Mouse (Mus musculus): ENCODE measurements around the gene Adam12. TPM values are rescaled to one million over a fixed set of nuclear protein-coding genes. Genes with fewer than 3 reads are reported as not detected.

Gene Adam12
- polyA plus RNA-seq, 1 experiment from 2014 or later = 0.57 TPM

GRCm38 (mm10) chr7:134173442-134174090 is 58.4 kb downstream of the Adam12 start:
- Histone ChIP-seq H3K36me3 (ENCODE audit: control insufficient read depth, insufficient read depth, low read length) (no peaks in the 10 kb centered on the region), H3K27ac (replicated peaks) (no peak overlapping the region), H3K4me3 (ENCODE audit: low read depth, low read length) (no peak overlapping the region), H3K4me2 (replicated peaks; ENCODE audit: low read depth) (no peak overlapping the region), H3K9me3 (ENCODE audit: control insufficient read depth, low read length) (no peaks in the 10 kb centered on the region), H3K27me3 (ENCODE audit: control insufficient read depth, insufficient read depth, low read length) (no peaks in the 10 kb centered on the region), H3K9ac (ENCODE audit: low read length) (no peak overlapping the region), H3K4me1 (replicated peaks; ENCODE audit: control insufficient read depth, insufficient read depth) (no peaks in the 10 kb centered on the region)
- no peak for TF ChIP-seq EP300 (optimal IDR thresholded peaks at IDR 0.05)
- no peak for TF ChIP-seq CTCF (IDR thresholded peaks at IDR 0.05; ENCODE audit: low read depth)
- DNase-seq (ENCODE audit: low spot score) (no peak), ATAC-seq (ENCODE audit: low FRiP score, low TSS enrichment) (no peak)
- 68% methylated on average over 14 of the region's 14 CpGs for WGBS

GRCm38 (mm10) chr7:134170180-134170910 is 61.6 kb downstream of the Adam12 start:
- no peak for ATAC-seq (ENCODE audit: low FRiP score, low TSS enrichment)
- TF ChIP-seq EP300 (optimal IDR thresholded peaks at IDR 0.05) = no peak
- Histone ChIP-seq H3K27ac (replicated peaks) (no peak overlapping the region), H3K9me3 (ENCODE audit: control insufficient read depth, low read length) (no peaks in the 10 kb centered on the region), H3K4me3 (ENCODE audit: low read depth, low read length) (no peak overlapping the region), H3K4me2 (replicated peaks; ENCODE audit: low read depth) (no peak overlapping the region), H3K36me3 (ENCODE audit: control insufficient read depth, insufficient read depth, low read length) (no peaks in the 10 kb centered on the region), H3K9ac (ENCODE audit: low read length) (no peak overlapping the region), H3K4me1 (replicated peaks; ENCODE audit: control insufficient read depth, insufficient read depth) (no peaks in the 10 kb centered on the region), H3K27me3 (ENCODE audit: control insufficient read depth, insufficient read depth, low read length) (no peaks in the 10 kb centered on the region)
- no peak for DNase-seq (ENCODE audit: low spot score)
- whole genome bisulfite sequencing = 82% methylated on average over 9 of the region's 9 CpGs

- Histone ChIP-seq H3K9ac (ENCODE audit: low read length) (no peak overlapping the region), H3K4me1 (replicated peaks; ENCODE audit: control insufficient read depth, insufficient read depth) (no peaks in the 10 kb centered on the region), H3K27ac (replicated peaks) (no peak overlapping the region), H3K9me3 (ENCODE audit: control insufficient read depth, low read length) (no peaks in the 10 kb centered on the region), H3K36me3 (ENCODE audit: control insufficient read depth, insufficient read depth, low read length) (no peaks in the 10 kb centered on the region), H3K4me2 (replicated peaks; ENCODE audit: low read depth) (no peak overlapping the region), H3K27me3 (ENCODE audit: control insufficient read depth, insufficient read depth, low read length) (no peaks in the 10 kb centered on the region), H3K4me3 (ENCODE audit: low read depth, low read length) (no peak overlapping the region)
- TF ChIP-seq CTCF (IDR thresholded peaks at IDR 0.05; ENCODE audit: low read depth) (no peak), EP300 (optimal IDR thresholded peaks at IDR 0.05) (no peak)
- no peak for DNase-seq (ENCODE audit: low spot score)
- WGBS = 72% methylated on average over 2 of the region's 2 CpGs
- no peak for ATAC-seq (ENCODE audit: low FRiP score, low TSS enrichment)
These were observed 62.2 kb downstream of the Adam12 start for GRCm38 (mm10) chr7:134169780-134170179.

- DNase-seq (ENCODE audit: low spot score) (no peak), ATAC-seq (ENCODE audit: low FRiP score, low TSS enrichment) (no peak)
- 7% methylated on average over 3 of the region's 3 CpGs for WGBS
- no peaks in the 10 kb centered on the region for H3K9me3 ChIP-seq (ENCODE audit: control insufficient read depth, low read length)
- H3K4me1 ChIP-seq (replicated peaks; ENCODE audit: control insufficient read depth, insufficient read depth) = no peaks in the 10 kb centered on the region
- no peak for TF ChIP-seq CTCF (IDR thresholded peaks at IDR 0.05; ENCODE audit: low read depth)
- no peak for TF ChIP-seq EP300 (optimal IDR thresholded peaks at IDR 0.05)
- no peak overlapping the region for H3K4me2 ChIP-seq (replicated peaks; ENCODE audit: low read depth)
- no peak overlapping the region for H3K4me3 ChIP-seq (ENCODE audit: low read depth, low read length)
- H3K9ac ChIP-seq (ENCODE audit: low read length) = no peak overlapping the region
- no peaks in the 10 kb centered on the region for H3K36me3 ChIP-seq (ENCODE audit: control insufficient read depth, insufficient read depth, low read length)
- H3K27me3 ChIP-seq (ENCODE audit: control insufficient read depth, insufficient read depth, low read length) = no peaks in the 10 kb centered on the region
- no peak overlapping the region for H3K27ac ChIP-seq (replicated peaks)
These were observed 64.4 kb downstream of the Adam12 start for GRCm38 (mm10) chr7:134167586-134167985.

GRCm38 (mm10) chr7:134163751-134164150 is 68.2 kb downstream of the Adam12 start:
- no peak for TF ChIP-seq CTCF (IDR thresholded peaks at IDR 0.05; ENCODE audit: low read depth)
- no peak for TF ChIP-seq EP300 (optimal IDR thresholded peaks at IDR 0.05)
- DNase-seq (ENCODE audit: low spot score) (no peak), ATAC-seq (ENCODE audit: low FRiP score, low TSS enrichment) (no peak)
- Histone ChIP-seq H3K9ac (ENCODE audit: low read length) (no peak overlapping the region), H3K27ac (replicated peaks) (no peak overlapping the region), H3K36me3 (ENCODE audit: control insufficient read depth, insufficient read depth, low read length) (no peaks in the 10 kb centered on the region), H3K4me1 (replicated peaks; ENCODE audit: control insufficient read depth, insufficient read depth) (no peaks in the 10 kb centered on the region), H3K4me3 (ENCODE audit: low read depth, low read length) (no peak overlapping the region), H3K27me3 (ENCODE audit: control insufficient read depth, insufficient read depth, low read length) (no peaks in the 10 kb centered on the region), H3K9me3 (ENCODE audit: control insufficient read depth, low read length) (no peaks in the 10 kb centered on the region), H3K4me2 (replicated peaks; ENCODE audit: low read depth) (no peak overlapping the region)
- 85% methylated on average over 2 of the region's 2 CpGs for WGBS

GRCm38 (mm10) chr7:134162886-134163285 is 69.1 kb downstream of the Adam12 start:
- TF ChIP-seq EP300 (optimal IDR thresholded peaks at IDR 0.05) (no peak), CTCF (IDR thresholded peaks at IDR 0.05; ENCODE audit: low read depth) (no peak)
- Histone ChIP-seq H3K27ac (replicated peaks) (no peak overlapping the region), H3K36me3 (ENCODE audit: control insufficient read depth, insufficient read depth, low read length) (no peaks in the 10 kb centered on the region), H3K4me3 (ENCODE audit: low read depth, low read length) (no peak overlapping the region), H3K4me2 (replicated peaks; ENCODE audit: low read depth) (no peak overlapping the region), H3K4me1 (replicated peaks; ENCODE audit: control insufficient read depth, insufficient read depth) (no peaks in the 10 kb centered on the region), H3K27me3 (ENCODE audit: control insufficient read depth, insufficient read depth, low read length) (no peaks in the 10 kb centered on the region), H3K9ac (ENCODE audit: low read length) (no peak overlapping the region), H3K9me3 (ENCODE audit: control insufficient read depth, low read length) (no peaks in the 10 kb centered on the region)
- ATAC-seq (ENCODE audit: low FRiP score, low TSS enrichment) = no peak
- 57% methylated on average over 6 of the region's 6 CpGs for WGBS
- DNase-seq (ENCODE audit: low spot score) = no peak

Data from stomach, postnatal 0 days (tissue).